Mouse (Mus musculus): ENCODE results near the gene Slc25a41.

DNA sequence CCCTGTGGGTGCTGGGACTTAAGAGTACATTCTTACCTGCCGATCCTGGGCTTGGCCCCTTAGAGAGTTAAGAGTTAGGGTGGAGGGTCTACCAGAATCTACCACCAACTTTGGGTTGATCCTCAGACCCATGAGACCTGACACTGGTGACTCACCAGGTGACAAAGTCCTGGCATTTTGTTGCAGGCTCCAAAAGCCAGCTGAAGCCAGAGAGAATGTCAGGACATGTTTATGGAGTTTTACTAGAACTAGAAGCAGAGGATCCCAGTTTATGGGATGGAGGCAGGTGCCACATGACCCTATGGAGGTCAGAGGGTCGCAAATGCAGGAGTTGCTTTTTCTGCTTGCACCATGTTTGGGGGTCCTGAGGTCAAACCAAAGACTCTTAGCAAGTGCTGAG is 44.9 kb downstream of the Slc25a41 start:
- TF ChIP-seq CTCF (IDR thresholded peaks at IDR 0.05; ENCODE audit: borderline replicate concordance, insufficient read depth, low read depth, low read length) (no peak), POLR2A (IDR thresholded peaks at IDR 0.05; ENCODE audit: borderline replicate concordance, insufficient read depth, low read length) (no peak)

Measured in cerebellum, adult 2 months (tissue).